Mouse (Mus musculus): ENCODE results near the gene R3hdm1. TPM values are rescaled to one million over a fixed set of nuclear protein-coding genes. Genes with fewer than 3 reads are reported as not detected.

R3hdm1 gene
- polyA plus RNA-seq (2017; shearing (Covaris generic)), result 64.1 TPM

DNA sequence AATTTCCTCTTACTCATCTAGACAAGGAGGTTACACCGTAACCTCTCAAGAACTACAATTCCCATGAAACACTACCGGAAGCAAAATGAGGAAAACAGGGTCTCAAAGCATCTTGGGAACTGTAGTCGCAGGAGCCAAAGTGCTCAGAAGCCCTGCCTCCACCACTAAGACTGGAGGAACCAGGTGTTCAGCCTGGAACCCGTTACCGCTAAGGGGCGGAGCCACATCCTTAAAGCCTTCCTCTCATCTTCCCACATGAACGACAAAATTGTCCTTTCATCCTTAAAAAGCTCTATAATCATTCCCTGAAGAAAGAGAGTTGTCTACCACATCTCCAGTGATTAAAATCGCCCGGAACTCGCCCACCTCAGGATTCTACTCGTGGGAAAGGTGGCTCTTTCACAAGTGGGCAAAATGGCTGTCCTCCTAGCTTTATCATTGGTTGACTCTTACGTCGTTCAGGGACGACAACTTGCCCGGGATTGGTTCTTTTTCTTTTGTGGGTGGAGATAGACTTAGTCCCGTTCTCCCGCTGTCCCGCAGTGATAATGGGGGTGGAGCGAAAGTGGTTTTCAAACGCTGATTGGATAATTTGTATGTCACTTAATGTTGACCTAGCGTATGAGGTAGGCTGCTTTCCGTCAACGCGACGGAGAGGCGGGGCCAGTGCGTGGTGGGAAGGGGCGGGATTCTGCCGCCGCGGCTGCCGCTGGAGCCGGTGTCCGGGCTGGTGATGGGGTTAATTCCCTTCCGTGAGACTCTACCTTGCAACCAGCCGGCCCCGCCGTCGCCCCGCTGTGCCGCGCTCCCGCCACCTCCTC is at the start of gene R3hdm1, which contains the start of gene Zranb3:
Gene R3hdm1 (plus strand): TSS at position 661 of the 821 bp plus-strand sequence.
Gene Zranb3 (minus strand): TSS at position 407 of the 821 bp plus-strand sequence.

GRCm38 (mm10) chr1:128243627-128243995 is 140.5 kb downstream of the R3hdm1 start, which contains the start of gene Ubxn4:
Gene Ubxn4 (plus strand): TSS chr1:128243964.

Other genes starting within 250 kb of the R3hdm1 start
- gene Map3k19, start 248.3 kb upstream of the R3hdm1 start, polyA plus RNA-seq (2017; shearing (Covaris generic)), result 0.17 TPM
- 45.7 TPM for gene Rab3gap1, start 234.5 kb upstream of the R3hdm1 start, polyA plus RNA-seq (2017; shearing (Covaris generic))
- gene Zranb3, start 254 bp upstream of the R3hdm1 start, polyA plus RNA-seq (2017; shearing (Covaris generic)), result 1.4 TPM
- gene Ubxn4, start 140.7 kb downstream of the R3hdm1 start, polyA plus RNA-seq (2017; shearing (Covaris generic)), result 190 TPM
- 0.13 TPM for gene Lct, start 225.0 kb downstream of the R3hdm1 start, polyA plus RNA-seq (2017; shearing (Covaris generic))